Mouse (Mus musculus) stomach, embryonic 14.5 days (tissue): ENCODE results near the gene Dip2b. TPM values are rescaled to one million over a fixed set of nuclear protein-coding genes. Genes with fewer than 3 reads are reported as not detected.

Source experiments
- ATAC-seq: fragments of 200-750 bp; cut with Nextera tagmentation; 2 replicates; pipeline ENCODE4 v1.8.0; 2017; ENCODE audit warnings: low read depth, moderate TSS enrichment; ENCODE audit not compliant: insufficient number of reproducible peaks, insufficient read depth, low FRiP score
- H3K27ac ChIP-seq: fragments of 300-500 bp; sonication (generic); 2 replicates; pipeline ENCODE4 v1.5.1; 2014; ENCODE audit warnings: mild to moderate bottlenecking, low read length, moderate library complexity, mixed read lengths
- H3K27me3 ChIP-seq: fragments of 300-500 bp; sonication (generic); 2 replicates; pipeline ENCODE4 v1.6.1; 2014; ENCODE audit warnings: low read length, control low read depth, mixed read lengths; ENCODE audit not compliant: control insufficient read depth, insufficient read depth
- H3K36me3 ChIP-seq: fragments of 300-500 bp; sonication (generic); 2 replicates; pipeline ENCODE4 v1.6.1; 2014; ENCODE audit warnings: mild to moderate bottlenecking, control low read depth, low read length, moderate library complexity, mixed read lengths; ENCODE audit not compliant: control insufficient read depth, insufficient read depth
- H3K4me1 ChIP-seq: fragments of 300-500 bp; sonication (generic); 2 replicates; pipeline ENCODE4 v1.6.1; 2014; ENCODE audit warnings: low read length, control low read depth, mixed read lengths; ENCODE audit not compliant: control insufficient read depth, insufficient read depth
- H3K4me2 ChIP-seq: fragments of 300-500 bp; sonication (generic); replicated peaks from 2 replicates; pipeline ENCODE4 v1.6.1; 2014; ENCODE audit warnings: low read depth, low read length, control low read depth
- H3K4me3 ChIP-seq: fragments of 300-500 bp; sonication (generic); 2 replicates; pipeline ENCODE4 v1.5.1; 2014; ENCODE audit warnings: low read depth, low read length, control low read depth
- H3K9ac ChIP-seq: fragments of 300-500 bp; sonication (generic); replicated peaks from 2 replicates; pipeline ENCODE4 v1.6.1; 2014; ENCODE audit warnings: low read depth, mild to moderate bottlenecking, control low read depth, low read length, moderate library complexity, mixed read lengths
- H3K9me3 ChIP-seq: fragments of 300-500 bp; sonication (generic); 2 replicates; pipeline ENCODE4 v1.6.1; 2016; ENCODE audit warnings: low read depth, low read length, control low read depth; ENCODE audit not compliant: control insufficient read depth
- WGBS: fragments of 180-500 bp; shearing (Covaris S2); extraction: QIAGEN DNeasy Blood & Tissue Kit; methylation state at CpG from one replicate; pipeline ENCODE4 v1.1.7; 2014; 5-methylcytosine and 5-hydroxymethylcytosine counted together
- polyA plus RNA-seq: library from polyadenylated mRNA; unstranded; fragments of >200 nt; fragmentation: Nextera tagmentation; extraction: Ambion mirVana; gene quantifications from 2 replicates; pipeline ENCODE4 v1.2.1, GENCODE M21; 2014

Dip2b gene
- polyA plus RNA-seq, 1 experiment from 2014 or later = 18.2 TPM

GRCm38 (mm10) chr15:100201806-100202205, 163.3 kb downstream of the Dip2b start:
- 90% methylated on average over 3 of the region's 3 CpGs for WGBS
- ATAC-seq = no peak

GRCm38 (mm10) chr15:100202431-100203015, 164.1 kb downstream of the Dip2b start:
- WGBS = 89% methylated on average over 4 of the region's 4 CpGs
- H3K4me3 ChIP-seq = no peak overlapping the region
- no peak for ATAC-seq
- H3K4me1 ChIP-seq = peaks cover 5% of the 10 kb centered on the region; the same call in 1 of the 2 replicates
- H3K9ac ChIP-seq = no peak overlapping the region
- H3K27ac ChIP-seq = no peak overlapping the region
- no peaks in the 10 kb centered on the region for H3K27me3 ChIP-seq
- H3K4me2 ChIP-seq = no peak overlapping the region
- H3K36me3 ChIP-seq = peaks cover 46% of the 10 kb centered on the region
- H3K9me3 ChIP-seq = no peaks in the 10 kb centered on the region

More at GRCm38 (mm10) chr15:100201806-100202205, 163.3 kb downstream of the Dip2b start:
- Histone ChIP-seq H3K27ac (no peak overlapping the region), H3K36me3 (peaks cover 40% of the 10 kb centered on the region), H3K9ac (no peak overlapping the region), H3K4me1 (peaks cover 5% of the 10 kb centered on the region; the same call in 1 of the 2 replicates), H3K27me3 (no peaks in the 10 kb centered on the region), H3K4me2 (no peak overlapping the region), H3K9me3 (no peaks in the 10 kb centered on the region), H3K4me3 (no peak overlapping the region)

- no peak for ATAC-seq
- 89% methylated on average over 1 of the region's 1 CpGs for WGBS
- Histone ChIP-seq H3K9me3 (no peaks in the 10 kb centered on the region), H3K27me3 (no peaks in the 10 kb centered on the region), H3K9ac (no peak overlapping the region), H3K36me3 (peaks cover 45% of the 10 kb centered on the region), H3K4me1 (peaks cover 5% of the 10 kb centered on the region; the same call in 1 of the 2 replicates), H3K27ac (peak overlapping the region; percentile 52; the same call in 1 of the 2 replicates), H3K4me3 (no peak overlapping the region), H3K4me2 (no peak overlapping the region)
These were observed 166.1 kb downstream of the Dip2b start for GRCm38 (mm10) chr15:100204574-100204973.

DNA sequence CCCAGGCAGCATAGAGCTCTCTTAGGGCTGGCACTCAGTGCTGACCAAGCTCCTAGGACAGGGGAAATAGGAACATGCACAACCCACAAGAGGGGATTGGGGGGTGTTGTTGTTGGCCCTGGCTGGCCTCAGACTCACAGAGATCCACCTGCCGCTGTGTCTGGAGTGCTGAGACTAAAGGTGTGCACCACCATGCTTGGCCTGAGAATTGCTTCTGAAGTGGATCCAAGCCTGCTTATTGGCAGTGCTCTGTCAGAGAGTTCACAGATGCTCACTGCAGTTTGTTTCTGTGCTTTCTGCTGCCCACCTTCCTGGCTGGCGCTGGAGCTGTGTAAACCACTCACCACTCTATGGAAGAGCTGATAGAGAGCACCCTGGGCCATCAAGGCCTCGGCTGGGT, 171.5 kb downstream of the Dip2b start:
- Histone ChIP-seq H3K9me3 (no peaks in the 10 kb centered on the region), H3K27ac (no peak overlapping the region), H3K4me2 (no peak overlapping the region), H3K9ac (no peak overlapping the region), H3K4me1 (no peaks in the 10 kb centered on the region), H3K36me3 (peaks cover 59% of the 10 kb centered on the region), H3K4me3 (no peak overlapping the region), H3K27me3 (no peaks in the 10 kb centered on the region)
- no peak for ATAC-seq
- 97% methylated on average over 3 of the region's 3 CpGs for WGBS

GRCm38 (mm10) chr15:100213339-100213738, 174.9 kb downstream of the Dip2b start:
- WGBS = 94% methylated on average over 2 of the region's 2 CpGs
- peaks cover 55% of the 10 kb centered on the region for H3K36me3 ChIP-seq
- no peak for ATAC-seq

DNA sequence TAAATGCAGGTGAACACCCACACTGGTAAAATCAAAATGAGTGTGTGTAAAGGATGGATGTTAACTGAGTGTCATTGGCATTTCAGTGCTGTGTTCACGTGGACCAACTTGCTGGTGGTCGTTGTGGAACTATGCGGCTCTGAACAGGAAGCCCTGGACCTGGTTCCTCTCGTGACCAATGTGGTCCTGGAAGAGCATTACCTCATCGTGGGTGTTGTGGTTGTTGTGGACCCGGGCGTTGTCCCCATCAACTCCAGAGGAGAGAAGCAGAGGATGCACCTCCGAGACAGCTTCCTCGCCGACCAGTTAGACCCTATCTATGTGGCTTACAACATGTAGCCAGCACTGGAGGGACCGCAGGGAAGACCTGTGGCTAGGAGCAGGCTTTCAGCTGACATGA, 176.6 kb downstream of the Dip2b start:
- Histone ChIP-seq H3K4me1 (no peaks in the 10 kb centered on the region), H3K9me3 (no peaks in the 10 kb centered on the region), H3K27me3 (no peaks in the 10 kb centered on the region), H3K36me3 (peaks cover 44% of the 10 kb centered on the region), H3K9ac (no peak overlapping the region), H3K27ac (no peak overlapping the region), H3K4me3 (no peak overlapping the region), H3K4me2 (no peak overlapping the region)
- ATAC-seq = no peak
- WGBS = 90% methylated on average over 11 of the region's 11 CpGs

More at GRCm38 (mm10) chr15:100213339-100213738, 174.9 kb downstream of the Dip2b start:
- no peaks in the 10 kb centered on the region for H3K27me3 ChIP-seq
- H3K9ac ChIP-seq = no peak overlapping the region
- no peaks in the 10 kb centered on the region for H3K4me1 ChIP-seq
- H3K4me2 ChIP-seq = no peak overlapping the region
- H3K9me3 ChIP-seq = no peaks in the 10 kb centered on the region
- no peak overlapping the region for H3K4me3 ChIP-seq
- no peak overlapping the region for H3K27ac ChIP-seq

GRCm38 (mm10) chr15:100216173-100216572, 177.7 kb downstream of the Dip2b start:
- Histone ChIP-seq H3K4me2 (no peak overlapping the region), H3K27ac (no peak overlapping the region), H3K4me3 (no peak overlapping the region), H3K27me3 (no peaks in the 10 kb centered on the region), H3K9me3 (no peaks in the 10 kb centered on the region), H3K36me3 (peaks cover 36% of the 10 kb centered on the region), H3K4me1 (no peaks in the 10 kb centered on the region), H3K9ac (no peak overlapping the region)
- no peak for ATAC-seq
- WGBS = 92% methylated on average over 9 of the region's 9 CpGs

GRCm38 (mm10) chr15:100218018-100218417, 179.6 kb downstream of the Dip2b start:
- H3K9ac ChIP-seq = no peak overlapping the region
- peaks cover 8% of the 10 kb centered on the region; the same call in 1 of the 2 replicates for H3K9me3 ChIP-seq
- 96% methylated on average over 3 of the region's 3 CpGs for WGBS
- no peaks in the 10 kb centered on the region for H3K4me1 ChIP-seq
- no peaks in the 10 kb centered on the region for H3K27me3 ChIP-seq
- peaks cover 26% of the 10 kb centered on the region for H3K36me3 ChIP-seq
- no peak overlapping the region for H3K27ac ChIP-seq
- H3K4me3 ChIP-seq = no peak overlapping the region
- no peak overlapping the region for H3K4me2 ChIP-seq
- no peak for ATAC-seq

GRCm38 (mm10) chr15:100219396-100219795, 180.9 kb downstream of the Dip2b start:
- no peak overlapping the region for H3K27ac ChIP-seq
- H3K9me3 ChIP-seq = peaks cover 12% of the 10 kb centered on the region; the same call in 1 of the 2 replicates
- H3K9ac ChIP-seq = no peak overlapping the region
- 59% methylated on average over 1 of the region's 1 CpGs for WGBS
- ATAC-seq = no peak
- no peaks in the 10 kb centered on the region for H3K4me1 ChIP-seq
- H3K27me3 ChIP-seq = no peaks in the 10 kb centered on the region
- peaks cover 18% of the 10 kb centered on the region; the same call in 1 of the 2 replicates for H3K36me3 ChIP-seq
- no peak overlapping the region for H3K4me2 ChIP-seq
- H3K4me3 ChIP-seq = no peak overlapping the region
